In genomic region chr7:73741392-73741791, GRCm38 (mm10) we compare ENCODE assay signal across 9 mouse cellular contexts. TPM values are rescaled to one million over a fixed set of nuclear protein-coding genes. Genes with fewer than 3 reads are reported as not detected.
A peak's percentile ranks its signal among the peaks of the same experiment; 100 is the strongest.
DNase-seq lines count a peak whose midpoint lies in the region; ATAC-seq and TF ChIP-seq lines count a peak whose summit lies in the region.
"Had no signal": no experiment of that assay in that cellular context is flagged by ENCODE, and none has a peak within 500 bp of the region (broad histone marks: within the 10 kb centered on the region; RNA-seq: fewer than 3 reads in every experiment).

No protein-coding gene starts in this region.

- H3K27me3 ChIP-seq in liver, adult 2 months (ENCODE audit: control insufficient read depth, insufficient read depth, low read length): no peaks in the 10 kb centered on the region; the same call in 1 of the 2 replicates
- H3K27me3 ChIP-seq in heart, embryonic 16.5 days (ENCODE audit: control insufficient read depth, insufficient read depth, low read length): peaks cover 11% of the 10 kb centered on the region; the same call in 1 of the 2 replicates
- peaks cover 40% of the 10 kb centered on the region for H3K27me3 ChIP-seq in liver, embryonic 15.5 days
- no peaks in the 10 kb centered on the region for H3K27me3 ChIP-seq in stomach, embryonic 14.5 days (ENCODE audit: control insufficient read depth, insufficient read depth, low read length)
- no peaks in the 10 kb centered on the region for H3K27me3 ChIP-seq in thymus, adult 2 months (ENCODE audit: control insufficient read depth, insufficient read depth, low read length)

- DNase-seq in liver, adult 2 months (ENCODE audit: extremely low read depth, low read depth, low spot score): no peak
- no peak for DNase-seq in liver
- DNase-seq in left cerebral cortex, adult 18-20 months (ENCODE audit: low spot score in 2 of 2): no peak
- DNase-seq in left cerebral cortex, adult 11 months (ENCODE audit: low spot score): no peak
- DNase-seq in thymus, adult 2 months: no peak

- peak overlapping the region; percentile 73 for H3K4me3 ChIP-seq in liver, adult 2 months (ENCODE audit: insufficient read depth, low read depth, low read length)
- H3K4me3 ChIP-seq in heart, embryonic 16.5 days (ENCODE audit: low read length): peak overlapping the region; percentile 75
- H3K4me3 ChIP-seq in liver, embryonic 15.5 days (replicated peaks): peak overlapping the region; percentile 48; the same call in 1 of the 2 replicates
- H3K4me3 ChIP-seq in stomach, embryonic 14.5 days (ENCODE audit: low read depth, low read length): peak overlapping the region; percentile 90
- H3K4me3 ChIP-seq in thymus, adult 2 months (ENCODE audit: control insufficient read depth, insufficient read depth, low read length): no peak overlapping the region

- no peaks in the 10 kb centered on the region for H3K36me3 ChIP-seq in liver, adult 2 months (ENCODE audit: control insufficient read depth, insufficient read depth, low read length)
- no peaks in the 10 kb centered on the region for H3K36me3 ChIP-seq in heart, embryonic 16.5 days (ENCODE audit: control insufficient read depth, insufficient read depth)
- no peaks in the 10 kb centered on the region for H3K36me3 ChIP-seq in liver, embryonic 15.5 days (replicated peaks)
- H3K36me3 ChIP-seq in stomach, embryonic 14.5 days (ENCODE audit: control insufficient read depth, insufficient read depth, low read length): no peaks in the 10 kb centered on the region
- no peaks in the 10 kb centered on the region for H3K36me3 ChIP-seq in thymus, adult 2 months (ENCODE audit: control insufficient read depth, insufficient read depth, low read length)

- H3K9ac ChIP-seq in liver, adult 2 months (ENCODE audit: low read depth, low read length): peak overlapping the region; percentile 74; the same call in 1 of the 2 replicates
- peak overlapping the region; percentile 85 for H3K9ac ChIP-seq in heart, embryonic 16.5 days (ENCODE audit: low read length)
- H3K9ac ChIP-seq in liver, embryonic 15.5 days: no peak overlapping the region
- peak overlapping the region; percentile 76 for H3K9ac ChIP-seq in stomach, embryonic 14.5 days (replicated peaks; ENCODE audit: low read depth, low read length)

- peak overlapping the region; percentile 90 for H3K4me2 ChIP-seq in heart, embryonic 16.5 days (ENCODE audit: low read depth, low read length)
- peak overlapping the region; percentile 65; the same call in 1 of the 2 replicates for H3K4me2 ChIP-seq in liver, embryonic 15.5 days
- H3K4me2 ChIP-seq in stomach, embryonic 14.5 days (replicated peaks; ENCODE audit: low read depth, low read length): peak overlapping the region; percentile 97

- H3K79me2 ChIP-seq in liver, adult 2 months (ENCODE audit: control insufficient read depth, insufficient read depth, low read length): no peaks in the 10 kb centered on the region; the same call in 1 of the 2 replicates

- H3K4me1 ChIP-seq in liver, adult 2 months (ENCODE audit: control insufficient read depth, insufficient read depth, low read length): no peaks in the 10 kb centered on the region
- H3K4me1 ChIP-seq in heart, embryonic 16.5 days (ENCODE audit: control insufficient read depth, insufficient read depth, low read length): peaks cover 26% of the 10 kb centered on the region
- peaks cover 8% of the 10 kb centered on the region for H3K4me1 ChIP-seq in liver, embryonic 15.5 days (replicated peaks)
- peaks cover 23% of the 10 kb centered on the region for H3K4me1 ChIP-seq in stomach, embryonic 14.5 days (ENCODE audit: control insufficient read depth, insufficient read depth, low read length)
- peaks cover 4% of the 10 kb centered on the region for H3K4me1 ChIP-seq in thymus, adult 2 months (replicated peaks; ENCODE audit: control insufficient read depth, insufficient read depth, low read length)

- H3K9me3 ChIP-seq in heart, embryonic 16.5 days (replicated peaks; ENCODE audit: control insufficient read depth, low read length): no peaks in the 10 kb centered on the region
- H3K9me3 ChIP-seq in liver, embryonic 15.5 days (replicated peaks): no peaks in the 10 kb centered on the region
- H3K9me3 ChIP-seq in stomach, embryonic 14.5 days (ENCODE audit: control insufficient read depth, low read depth, low read length): no peaks in the 10 kb centered on the region

- ATAC-seq in heart, embryonic 16.5 days (replicated peaks; ENCODE audit: extremely low read depth, insufficient read depth, low FRiP score): no peak
- ATAC-seq in liver, embryonic 15.5 days (ENCODE audit: insufficient read depth): no peak
- no peak for ATAC-seq in stomach, embryonic 14.5 days (ENCODE audit: insufficient number of reproducible peaks, insufficient read depth, low FRiP score, low read depth)
- ATAC-seq: Patski had no signal

- TF ChIP-seq CTCF in liver, adult 2 months (IDR thresholded peaks at IDR 0.05; ENCODE audit: low read depth, low read length): no peak
- TF ChIP-seq CTCF in thymus, adult 2 months (IDR thresholded peaks at IDR 0.05; ENCODE audit: borderline replicate concordance, control insufficient read depth, extremely low read depth, insufficient read depth, low read length, poor library complexity): no peak

- no peak for TF ChIP-seq POLR2A in liver, adult 2 months (IDR thresholded peaks at IDR 0.05; ENCODE audit: extremely low read depth, insufficient read depth, low read length)
- no peak for TF ChIP-seq POLR2A in thymus, adult 2 months (IDR thresholded peaks at IDR 0.05; ENCODE audit: control insufficient read depth, extremely low read depth, insufficient read depth, low read length, poor library complexity)

- H3K27ac ChIP-seq in liver, adult 2 months (replicated peaks; ENCODE audit: insufficient read depth, low read depth, low read length): no peak overlapping the region
- H3K27ac ChIP-seq in heart, embryonic 16.5 days (ENCODE audit: low read length): peak overlapping the region; percentile 68
- H3K27ac ChIP-seq in liver, embryonic 15.5 days (replicated peaks): no peak overlapping the region
- peak overlapping the region; percentile 82; the same call in 1 of the 2 replicates for H3K27ac ChIP-seq in stomach, embryonic 14.5 days (ENCODE audit: low read length)
- no peak overlapping the region for H3K27ac ChIP-seq in thymus, adult 2 months (ENCODE audit: control insufficient read depth, insufficient read depth, low read length)

- 54% methylated on average over 5 of the region's 5 CpGs for WGBS in liver, adult 2 months
- 33% methylated on average over 5 of the region's 5 CpGs for WGBS in heart, embryonic 16.5 days
- WGBS in liver, embryonic 15.5 days (ENCODE audit: insufficient replicate concordance): 42% methylated on average over 5 of the region's 5 CpGs
- WGBS in stomach, embryonic 14.5 days: 20% methylated on average over 5 of the region's 5 CpGs
- WGBS in thymus, adult 2 months: 62% methylated on average over 5 of the region's 5 CpGs

RNA-seq across cellular contexts. Expression of gene Fam174b, which starts 1.3 kb away (rescaled TPM):
- total RNA-seq in liver, adult 2 months (2014; rRNA removed): 2.5 and 2.7 TPM in 2 replicates
- 1.7 and 2.3 TPM in 2 replicates for polyA plus RNA-seq in liver, adult 2 months (2012; rRNA removed)
- polyA plus RNA-seq in heart, embryonic 16.5 days (2015; fragmentation: Nextera tagmentation; extraction: Ambion mirVana): 63.0 and 64.3 TPM in 2 replicates
- 3.5 and 3.9 TPM in 2 replicates for polyA plus RNA-seq in liver, embryonic 15.5 days (2015; fragmentation: Nextera tagmentation; extraction: Ambion mirVana)
- polyA plus RNA-seq in stomach, embryonic 14.5 days (2014; fragmentation: Nextera tagmentation; extraction: Ambion mirVana): 53.5 and 56.1 TPM in 2 replicates
- total RNA-seq in left cerebral cortex, adult 18-20 months (2021): 10 to 100 TPM; 33.5 to 34.9 TPM
- polyA plus RNA-seq in thymus, adult 2 months (2012; rRNA removed): 7.0 and 13.2 TPM in 2 replicates

Comparison
In these comparisons a context has a peak if more than half of its experiments do, and no peak if none do; other contexts are left out.
1. H3K27ac ChIP-seq: peak in heart, embryonic 16.5 days (single experiment) and stomach, embryonic 14.5 days (single experiment); none in liver, adult 2 months (single experiment), liver, embryonic 15.5 days (single experiment) and thymus, adult 2 months (single experiment).
2. Peak in every context shown above with its lines, with median percentiles within 50 percentile points of each other: H3K4me2 ChIP-seq.